Mouse (Mus musculus): Measurements from ENCODE around the gene Rasa1. TPM values are rescaled to one million over a fixed set of nuclear protein-coding genes. Genes with fewer than 3 reads are reported as not detected.
A peak's percentile ranks its signal among the peaks of the same experiment; 100 is the strongest.

The Rasa1 gene
- 10.9 and 12.1 TPM in 2 replicates for polyA plus RNA-seq (2015; fragmentation: Nextera tagmentation; extraction: Ambion mirVana)

GRCm38 (mm10) chr13:85288843-85289713 is at the start of gene Rasa1:
TSS of gene Rasa1 (minus strand) at chr13:85289130.
- Histone ChIP-seq H3K4me3 (replicated peaks) (peak within 1 kb of the TSS; percentile 97), H3K36me3 (replicated peaks) (no peaks in the 10 kb centered on the region), H3K4me1 (replicated peaks) (peaks cover 11% of the 10 kb centered on the region), H3K27ac (replicated peaks) (peak within 1 kb of the TSS; percentile 97), H3K27me3 (no peaks in the 10 kb centered on the region), H3K9me3 (replicated peaks) (no peaks in the 10 kb centered on the region), H3K9ac (peak within 1 kb of the TSS; percentile 92), H3K4me2 (peak within 1 kb of the TSS; percentile 80)
- ATAC-seq (ENCODE audit: insufficient read depth), result peak; percentile 99
- under 1% methylated on average over 95 of the region's 97 CpGs for WGBS (ENCODE audit: insufficient replicate concordance)

- no peak overlapping the region for H3K4me2 ChIP-seq
- no peak overlapping the region for H3K9ac ChIP-seq
- H3K4me3 ChIP-seq (replicated peaks), result no peak overlapping the region
- no peaks in the 10 kb centered on the region for H3K36me3 ChIP-seq (replicated peaks)
- no peaks in the 10 kb centered on the region for H3K9me3 ChIP-seq (replicated peaks)
- H3K27ac ChIP-seq (replicated peaks), result no peak overlapping the region
- H3K4me1 ChIP-seq (replicated peaks), result no peaks in the 10 kb centered on the region
- WGBS (ENCODE audit: insufficient replicate concordance), result 70% methylated on average over 2 of the region's 2 CpGs
- ATAC-seq (ENCODE audit: insufficient read depth), result no peak
- no peaks in the 10 kb centered on the region for H3K27me3 ChIP-seq
Observed at GRCm38 (mm10) chr13:85311547-85311946, 22.6 kb upstream of the Rasa1 start.

- H3K27me3 ChIP-seq, result no peaks in the 10 kb centered on the region
- no peak for ATAC-seq (ENCODE audit: insufficient read depth)
- 53% methylated on average over 5 of the region's 5 CpGs for WGBS (ENCODE audit: insufficient replicate concordance)
Observed at GRCm38 (mm10) chr13:85310968-85311367, 22.0 kb upstream of the Rasa1 start.

GRCm38 (mm10) chr13:85310483-85310882 is 21.6 kb upstream of the Rasa1 start:
- Histone ChIP-seq H3K9ac (no peak overlapping the region), H3K4me2 (no peak overlapping the region), H3K9me3 (replicated peaks) (no peaks in the 10 kb centered on the region), H3K27me3 (no peaks in the 10 kb centered on the region), H3K27ac (replicated peaks) (no peak overlapping the region), H3K36me3 (replicated peaks) (no peaks in the 10 kb centered on the region), H3K4me3 (replicated peaks) (no peak overlapping the region), H3K4me1 (replicated peaks) (no peaks in the 10 kb centered on the region)
- ATAC-seq (ENCODE audit: insufficient read depth), result no peak
- 69% methylated on average over 2 of the region's 2 CpGs for WGBS (ENCODE audit: insufficient replicate concordance)

More at GRCm38 (mm10) chr13:85310968-85311367, 22.0 kb upstream of the Rasa1 start:
- Histone ChIP-seq H3K27ac (replicated peaks) (no peak overlapping the region), H3K36me3 (replicated peaks) (no peaks in the 10 kb centered on the region), H3K4me1 (replicated peaks) (no peaks in the 10 kb centered on the region), H3K4me2 (no peak overlapping the region), H3K9ac (no peak overlapping the region), H3K9me3 (replicated peaks) (no peaks in the 10 kb centered on the region), H3K4me3 (replicated peaks) (no peak overlapping the region)

- no peak overlapping the region for H3K4me3 ChIP-seq (replicated peaks)
- H3K9me3 ChIP-seq (replicated peaks), result no peaks in the 10 kb centered on the region
- ATAC-seq (ENCODE audit: insufficient read depth), result no peak
Observed at GRCm38 (mm10) chr13:85306039-85306438, 17.1 kb upstream of the Rasa1 start.

GRCm38 (mm10) chr13:85290651-85291050 is 1.7 kb upstream of the Rasa1 start:
- H3K9me3 ChIP-seq (replicated peaks), result no peaks in the 10 kb centered on the region
- H3K36me3 ChIP-seq (replicated peaks), result no peaks in the 10 kb centered on the region
- no peak overlapping the region for H3K9ac ChIP-seq
- 28% methylated on average over 1 of the region's 1 CpGs for WGBS (ENCODE audit: insufficient replicate concordance)
- peaks cover 11% of the 10 kb centered on the region for H3K4me1 ChIP-seq (replicated peaks)
- H3K27me3 ChIP-seq, result no peaks in the 10 kb centered on the region
- H3K27ac ChIP-seq (replicated peaks), result no peak overlapping the region
- H3K4me3 ChIP-seq (replicated peaks), result peak overlapping the region; percentile 30
- ATAC-seq (ENCODE audit: insufficient read depth), result no peak
- peak overlapping the region; percentile 58 for H3K4me2 ChIP-seq

More at GRCm38 (mm10) chr13:85306039-85306438, 17.1 kb upstream of the Rasa1 start:
- no peaks in the 10 kb centered on the region for H3K27me3 ChIP-seq
- no peak overlapping the region for H3K27ac ChIP-seq (replicated peaks)
- H3K36me3 ChIP-seq (replicated peaks), result no peaks in the 10 kb centered on the region
- H3K4me1 ChIP-seq (replicated peaks), result no peaks in the 10 kb centered on the region
- no peak overlapping the region for H3K4me2 ChIP-seq
- H3K9ac ChIP-seq, result no peak overlapping the region

- Histone ChIP-seq H3K4me2 (peak overlapping the region; percentile 80), H3K36me3 (replicated peaks) (no peaks in the 10 kb centered on the region), H3K9me3 (replicated peaks) (no peaks in the 10 kb centered on the region), H3K27me3 (no peaks in the 10 kb centered on the region), H3K27ac (replicated peaks) (peak overlapping the region; percentile 97), H3K4me3 (replicated peaks) (peak overlapping the region; percentile 97), H3K9ac (peak overlapping the region; percentile 92), H3K4me1 (replicated peaks) (peaks cover 11% of the 10 kb centered on the region)
- WGBS (ENCODE audit: insufficient replicate concordance), result 0% methylated on average over 35 of the region's 35 CpGs
- no peak for ATAC-seq (ENCODE audit: insufficient read depth)
Observed at GRCm38 (mm10) chr13:85288574-85288842, 422 bp downstream of the Rasa1 start.

- ATAC-seq (ENCODE audit: insufficient read depth), result no peak
- H3K27ac ChIP-seq (replicated peaks), result peak overlapping the region; percentile 97
- no peaks in the 10 kb centered on the region for H3K9me3 ChIP-seq (replicated peaks)
- H3K9ac ChIP-seq, result peak overlapping the region; percentile 92
- WGBS (ENCODE audit: insufficient replicate concordance), result 1% methylated on average over 25 of the region's 25 CpGs
- peak overlapping the region; percentile 80 for H3K4me2 ChIP-seq
- peak overlapping the region; percentile 97 for H3K4me3 ChIP-seq (replicated peaks)
- H3K4me1 ChIP-seq (replicated peaks), result peaks cover 14% of the 10 kb centered on the region
- H3K27me3 ChIP-seq, result no peaks in the 10 kb centered on the region
- no peaks in the 10 kb centered on the region for H3K36me3 ChIP-seq (replicated peaks)
Observed at GRCm38 (mm10) chr13:85287876-85288573, 905 bp downstream of the Rasa1 start.

GRCm38 (mm10) chr13:85282626-85283025 is 6.3 kb downstream of the Rasa1 start:
- Histone ChIP-seq H3K27me3 (no peaks in the 10 kb centered on the region), H3K4me2 (no peak overlapping the region), H3K9me3 (replicated peaks) (no peaks in the 10 kb centered on the region), H3K27ac (replicated peaks) (no peak overlapping the region), H3K9ac (no peak overlapping the region), H3K36me3 (replicated peaks) (no peaks in the 10 kb centered on the region), H3K4me3 (replicated peaks) (no peak overlapping the region), H3K4me1 (replicated peaks) (peaks cover 13% of the 10 kb centered on the region)
- ATAC-seq (ENCODE audit: insufficient read depth), result 0 out of 2 replicates have a peak, but pooled peaks have one; percentile 31

- H3K27me3 ChIP-seq, result no peaks in the 10 kb centered on the region
- no peak overlapping the region for H3K4me3 ChIP-seq (replicated peaks)
- no peaks in the 10 kb centered on the region for H3K36me3 ChIP-seq (replicated peaks)
- no peak overlapping the region for H3K27ac ChIP-seq (replicated peaks)
- peaks cover 14% of the 10 kb centered on the region for H3K4me1 ChIP-seq (replicated peaks)
- H3K4me2 ChIP-seq, result no peak overlapping the region
- no peaks in the 10 kb centered on the region for H3K9me3 ChIP-seq (replicated peaks)
- H3K9ac ChIP-seq, result no peak overlapping the region
- no peak for ATAC-seq (ENCODE audit: insufficient read depth)
Observed at GRCm38 (mm10) chr13:85278951-85279350, 10.0 kb downstream of the Rasa1 start.

- peaks cover 5% of the 10 kb centered on the region for H3K4me1 ChIP-seq (replicated peaks)
- no peak overlapping the region for H3K4me3 ChIP-seq (replicated peaks)
- ATAC-seq (ENCODE audit: insufficient read depth), result 0 out of 2 replicates have a peak, but pooled peaks have one; percentile 40
- H3K27ac ChIP-seq (replicated peaks), result no peak overlapping the region
- H3K36me3 ChIP-seq (replicated peaks), result no peaks in the 10 kb centered on the region
- no peak overlapping the region for H3K4me2 ChIP-seq
- no peaks in the 10 kb centered on the region for H3K9me3 ChIP-seq (replicated peaks)
- H3K27me3 ChIP-seq, result no peaks in the 10 kb centered on the region
- H3K9ac ChIP-seq, result no peak overlapping the region
- 76% methylated on average over 1 of the region's 1 CpGs for WGBS (ENCODE audit: insufficient replicate concordance)
Observed at GRCm38 (mm10) chr13:85274572-85274971, 14.4 kb downstream of the Rasa1 start.
